Comparison of ENCODE assay signal across 15 mouse cellular contexts in the genomic region with DNA sequence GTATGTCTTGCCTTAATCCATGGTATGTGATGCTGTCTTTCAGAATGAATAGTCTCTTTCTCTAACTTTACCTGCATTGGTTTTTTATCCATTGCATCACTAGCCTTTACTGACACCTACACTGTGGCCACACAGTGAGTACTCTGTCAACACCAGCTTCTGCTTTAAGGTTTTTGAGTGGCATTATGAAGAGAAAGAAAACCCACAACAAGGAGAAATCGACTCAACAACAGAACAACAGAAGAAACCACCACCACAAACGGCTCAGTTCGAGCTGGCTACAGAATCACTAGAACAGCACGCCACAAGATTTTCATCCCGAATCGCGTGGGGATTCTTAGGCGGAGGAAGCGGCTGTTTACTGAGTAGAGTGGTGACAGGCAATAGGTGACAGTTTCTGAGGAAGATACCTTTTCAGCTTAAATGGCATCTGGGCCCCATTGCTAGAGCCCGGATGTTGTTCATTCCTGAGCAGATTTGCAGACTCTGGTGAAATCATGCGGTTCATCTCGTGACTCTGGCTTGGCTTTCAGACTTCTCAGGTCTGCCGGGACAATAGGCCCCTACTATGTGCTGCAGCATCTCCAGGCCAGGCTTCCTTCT. TPM values are rescaled to one million over a fixed set of nuclear protein-coding genes. Genes with fewer than 3 reads are reported as not detected.
A peak's percentile ranks its signal among the peaks of the same experiment; 100 is the strongest.
DNase-seq lines count a peak whose midpoint lies in the region; ATAC-seq lines count a peak whose summit lies in the region.
"Had no signal": no experiment of that assay in that cellular context is flagged by ENCODE, and none has a peak within 500 bp of the region (broad histone marks: within the 10 kb centered on the region; RNA-seq: fewer than 3 reads in every experiment).

No protein-coding gene starts in this region.

- ATAC-seq in CD4-positive, CD25-positive, alpha-beta regulatory T cell, adult 4 months: peak; percentile 87
- peak; percentile 88 for ATAC-seq in inflammation-experienced regulatory T-cells, adult 6 months
- ATAC-seq: forebrain, embryonic 14.5 days; intestine, postnatal 0 days had no signal

- DNase-seq in R1 (ENCODE audit: low read depth, low spot score): peak; percentile 41
- DNase-seq in thymus, postnatal 14 days: peak; percentile 32
- DNase-seq in layer of hippocampus, adult 8-10 months (ENCODE audit: low spot score in 2 of 2): no peak
- DNase-seq in adrenal gland, adult 8-10 months: no peak
- DNase-seq in adrenal gland, postnatal 36 days: no peak
- DNase-seq: cerebellum, adult 8-10 months; gastrocnemius, postnatal 36 days; heart, postnatal 36 days; liver, embryonic 13.5 days; lung, postnatal 4 days; right cerebral cortex, adult 18-20 months had no signal

RNA-seq across cellular contexts. Expression of gene Calhm5, which starts 14.6 kb away (rescaled TPM):
- polyA plus RNA-seq in CD4-positive, CD25-positive, alpha-beta regulatory T cell, adult 4 months (2017; shearing (Covaris generic)): not detected
- polyA plus RNA-seq in inflammation-experienced regulatory T-cells, adult 6 months (2017; shearing (Covaris generic)): not detected
- 1 to 10 TPM; 3.1 to 5.3 (median 3.9) TPM for total RNA-seq in layer of hippocampus, adult 8-10 months (2022)
- under 1 TPM; 0.22 to 0.54 (median 0.28) TPM for total RNA-seq in adrenal gland, adult 8-10 months (2022)
- total RNA-seq in adrenal gland, postnatal 36 days (2021): under 1 TPM; 0.23 to 0.26 TPM

RNA-seq across cellular contexts. Expression of gene Calhm6, which starts 16.8 kb away (rescaled TPM):
- polyA plus RNA-seq in CD4-positive, CD25-positive, alpha-beta regulatory T cell, adult 4 months (2017; shearing (Covaris generic)): 10 to 100 TPM; 45.0 to 54.8 TPM
- polyA plus RNA-seq in inflammation-experienced regulatory T-cells, adult 6 months (2017; shearing (Covaris generic)): 10 to 100 TPM; 30.6 to 42.2 (median 39.7) TPM
- 1 to 10 TPM in 2 of 4 experiments, under 1 TPM in 1, not detected in 1; 0.43 to 1.1 (median 1.0) TPM for total RNA-seq in layer of hippocampus, adult 8-10 months (2022)
- total RNA-seq in adrenal gland, adult 8-10 months (2022): 1 to 10 TPM in 1 of 4 experiments, under 1 TPM in 3; 0.59 to 1.1 (median 0.74) TPM
- total RNA-seq in adrenal gland, postnatal 36 days (2021): under 1 TPM; 0.66 to 0.76 TPM
- total RNA-seq: gastrocnemius, postnatal 36 days; heart, postnatal 36 days had no signal

Comparison
In these comparisons a context has a peak if more than half of its experiments do, and no peak if none do; other contexts are left out.
1. DNase-seq: peak in R1 (single experiment) and thymus, postnatal 14 days (single experiment); none in layer of hippocampus, adult 8-10 months (0 of 2), adrenal gland, adult 8-10 months (single experiment) and adrenal gland, postnatal 36 days (0 of 2).